Mouse (Mus musculus) MEL (cell line): ENCODE data around the gene Spata1. TPM values are rescaled to one million over a fixed set of nuclear protein-coding genes. Genes with fewer than 3 reads are reported as not detected.

Source experiments
- DNase-seq: peaks from one replicate; pipeline ENCODE4 v3.0.0; 2011; ENCODE audit warnings: low read depth, low spot score
- H3K27ac ChIP-seq: 2 replicates; pipeline ENCODE4 v1.5.1; 2012; ENCODE audit warnings: low read depth, mild to moderate bottlenecking, control low read depth, low read length, moderate library complexity; ENCODE audit not compliant: control insufficient read depth
- H3K27me3 ChIP-seq, 2 experiments: fragments of 150-350 bp in 1 of 2; sonication (generic) in 1 of 2; 2 replicates each; pipeline ENCODE4 v1.6.1; 2012; ENCODE audit warnings: low read length in 2 of 2, mild to moderate bottlenecking in 2 of 2, improper control_type of control experiment in 1 of 2, moderate library complexity in 1 of 2; ENCODE audit not compliant: insufficient read depth in 2 of 2, control insufficient read depth in 1 of 2
- H3K36me3 ChIP-seq, 2 experiments: 2 replicates each; pipeline ENCODE4 v1.6.1; 2012 to 2014; ENCODE audit warnings: low read length in 2 of 2, improper control_type of control experiment in 1 of 2, inconsistent platforms in 1 of 2, mild to moderate bottlenecking in 1 of 2; ENCODE audit not compliant: insufficient read depth in 2 of 2, control insufficient read depth in 1 of 2
- H3K4me1 ChIP-seq, 2 experiments: fragments of 150-350 bp in 1 of 2; sonication (generic) in 1 of 2; 2 replicates each; pipeline ENCODE4 v1.6.1; 2012; ENCODE audit warnings: low read length in 2 of 2, improper control_type of control experiment in 1 of 2, mild to moderate bottlenecking in 1 of 2; ENCODE audit not compliant: insufficient read depth in 2 of 2, control insufficient read depth in 1 of 2
- H3K4me3 ChIP-seq, 2 experiments: fragments of 150-350 bp in 1 of 2; sonication (generic) in 1 of 2; 2 replicates each; pipeline ENCODE4 v1.5.1; 2012; ENCODE audit warnings: low read depth in 2 of 2, low read length in 2 of 2, mild to moderate bottlenecking in 2 of 2, moderate library complexity in 2 of 2, control low read depth in 1 of 2, improper control_type of control experiment in 1 of 2; ENCODE audit not compliant: control insufficient read depth in 1 of 2, insufficient read depth in 1 of 2
- H3K79me2 ChIP-seq: 2 replicates; pipeline ENCODE4 v1.6.1; 2012; ENCODE audit warnings: mild to moderate bottlenecking, low read length, moderate library complexity; ENCODE audit not compliant: control insufficient read depth, poor library complexity, insufficient read depth
- H3K9ac ChIP-seq: 2 replicates; pipeline ENCODE4 v1.6.1; 2012; ENCODE audit warnings: low read depth, mild to moderate bottlenecking, control low read depth, low read length, moderate library complexity; ENCODE audit not compliant: control insufficient read depth, poor library complexity, severe bottlenecking
- H3K9me3 ChIP-seq: fragments of 150-350 bp; sonication (generic); replicated peaks from 2 replicates; pipeline ENCODE4 v1.6.1; 2012; ENCODE audit warnings: mild to moderate bottlenecking, low read length, improper control_type of control experiment, moderate library complexity; ENCODE audit not compliant: insufficient read depth
- BHLHE40 ChIP-seq: IDR thresholded peaks from 2 replicates; pipeline ENCODE4 v1.6.1; 2012; ENCODE audit warnings: low read depth, mild to moderate bottlenecking, inconsistent platforms, low read length, improper control_type of control experiment, borderline replicate concordance
- GATA1 ChIP-seq: IDR thresholded peaks from 2 replicates; pipeline ENCODE4 v1.6.1; 2011; ENCODE audit warnings: low read depth, low read length, improper control_type of control experiment
- JUND ChIP-seq: IDR thresholded peaks from 2 replicates; pipeline ENCODE4 v1.6.1; 2011; ENCODE audit warnings: low read depth, mild to moderate bottlenecking, improper control_type of control experiment, low read length
- KAT2A ChIP-seq: conservative IDR thresholded peaks from 2 replicates; pipeline ENCODE4 v1.6.1; 2012; ENCODE audit warnings: low read depth, low read length, improper control_type of control experiment, inconsistent platforms
- MAX ChIP-seq: IDR thresholded peaks from 2 replicates; pipeline ENCODE4 v1.6.1; 2011; ENCODE audit warnings: low read length, improper control_type of control experiment
- MAZ ChIP-seq: IDR thresholded peaks from 2 replicates; pipeline ENCODE4 v1.6.1; 2012; ENCODE audit warnings: low read depth, mild to moderate bottlenecking, inconsistent platforms, low read length, improper control_type of control experiment
- MEF2A ChIP-seq: IDR thresholded peaks from 2 replicates; pipeline ENCODE4 v1.6.1; 2014; ENCODE audit warnings: low read depth, mild to moderate bottlenecking, inconsistent platforms, low read length, improper control_type of control experiment; ENCODE audit not compliant: poor library complexity, insufficient replicate concordance, severe bottlenecking; ENCODE audit errors: extremely low read depth
- MYB ChIP-seq: IDR thresholded peaks from 2 replicates; pipeline ENCODE4 v1.6.1; 2011; ENCODE audit warnings: mild to moderate bottlenecking, low read depth, low read length, improper control_type of control experiment
- MYC ChIP-seq: IDR thresholded peaks from 2 replicates; pipeline ENCODE4 v1.6.1; 2011; ENCODE audit warnings: low read depth, mild to moderate bottlenecking, low read length, improper control_type of control experiment, moderate library complexity
- NELFE ChIP-seq: IDR thresholded peaks from 2 replicates; pipeline ENCODE4 v1.6.1; 2011; ENCODE audit warnings: low read depth, low read length, improper control_type of control experiment
- POLR2A ChIP-seq, 2 experiments: IDR thresholded peaks; 2 replicates each; pipeline ENCODE4 v1.6.1; 2011 to 2012; ENCODE audit warnings: low read length in 2 of 2, mild to moderate bottlenecking in 2 of 2, control low read depth in 1 of 2, improper control_type of control experiment in 1 of 2, low read depth in 1 of 2, moderate library complexity in 1 of 2; ENCODE audit not compliant: control insufficient read depth in 1 of 2, insufficient read depth in 1 of 2, poor library complexity in 1 of 2
- POLR2AphosphoS2 ChIP-seq: IDR thresholded peaks from 2 replicates; pipeline ENCODE4 v1.6.1; 2011; ENCODE audit warnings: low read length, improper control_type of control experiment
- POLR2AphosphoS5 ChIP-seq: IDR thresholded peaks from 2 replicates; pipeline ENCODE4 v1.6.1; 2012; ENCODE audit warnings: low read depth, borderline replicate concordance, mild to moderate bottlenecking, inconsistent platforms, low read length, moderate library complexity, mixed read lengths
- RCOR1 ChIP-seq: IDR thresholded peaks from 2 replicates; pipeline ENCODE4 v1.6.1; 2012; ENCODE audit warnings: low read depth, mild to moderate bottlenecking, inconsistent platforms, low read length, improper control_type of control experiment
- TAL1 ChIP-seq: IDR thresholded peaks from 2 replicates; pipeline ENCODE4 v1.6.1; 2012; ENCODE audit warnings: mild to moderate bottlenecking, inconsistent platforms, low read length, moderate library complexity, mixed read lengths
- TBP ChIP-seq: IDR thresholded peaks from 2 replicates; pipeline ENCODE4 v1.8.0; 2011; ENCODE audit warnings: low read depth, low read length, improper control_type of control experiment
- TCF12 ChIP-seq: IDR thresholded peaks from 2 replicates; pipeline ENCODE4 v1.6.1; 2014; ENCODE audit warnings: low read depth, mild to moderate bottlenecking, inconsistent platforms, low read length, improper control_type of control experiment, moderate library complexity
- USF2 ChIP-seq, 2 experiments: IDR thresholded peaks; 2 replicates each; pipeline ENCODE4 v1.6.1; 2011 to 2012; ENCODE audit warnings: improper control_type of control experiment in 2 of 2, low read length in 2 of 2, borderline replicate concordance in 1 of 2, inconsistent platforms in 1 of 2, low read depth in 1 of 2, mild to moderate bottlenecking in 1 of 2; ENCODE audit not compliant: insufficient read depth in 1 of 2
- ZC3H11A ChIP-seq: IDR thresholded peaks from 2 replicates; pipeline ENCODE4 v1.6.1; 2012; ENCODE audit warnings: low read depth, mild to moderate bottlenecking, inconsistent platforms, low read length, improper control_type of control experiment
- ZMIZ1 ChIP-seq: IDR thresholded peaks from 2 replicates; pipeline ENCODE4 v1.6.1; 2012; ENCODE audit warnings: low read depth, mild to moderate bottlenecking, inconsistent platforms, low read length, improper control_type of control experiment, moderate library complexity
- polyA plus RNA-seq, 2 experiments: library from polyadenylated mRNA; stranded (reverse) in 1 of 2; unstranded in 1 of 2; fragments of >175 nt in 1 of 2; fragments of >200 nt in 1 of 2; gene quantifications; 2 replicates each; pipeline versions ENCODE4 v1.2.1 to v1.2.4; 2012; ENCODE audit warnings: low replicate concordance in 2 of 2, low read depth in 1 of 2; ENCODE audit not compliant: insufficient read length in 2 of 2, insufficient read depth in 1 of 2, missing spikeins in 1 of 2
- total RNA-seq: library from RNA; depleted of rRNA; stranded (reverse); fragments of 300-350 nt; gene quantifications from 2 replicates; pipeline ENCODE4 v1.2.3, GENCODE M21; 2012

Spata1 gene
- total and polyA plus RNA-seq, 3 experiments: 1.1 to 1.9 TPM; not detected in 1

- no peaks in the 10 kb centered on the region for H3K36me3 ChIP-seq
- no peak for DNase-seq
- no peaks in the 10 kb centered on the region for H3K9me3 ChIP-seq
- H3K79me2 ChIP-seq: no peaks in the 10 kb centered on the region
- TF ChIP-seq USF2 (IDR thresholded peaks at IDR 0.05; ENCODE audit: borderline replicate concordance in 1 of 2, insufficient read depth in 1 of 2, low read depth in 1 of 2, low read length in 2 of 2) (no peak), RCOR1 (no peak), BHLHE40 (no peak), MEF2A (no peak), ZC3H11A (no peak), MYC (no peak), JUND (no peak), TBP (no peak), MAZ (no peak), MAX (no peak), GATA1 (no peak), TCF12 (no peak), POLR2A (IDR thresholded peaks at IDR 0.05; ENCODE audit: control insufficient read depth in 1 of 2, insufficient read depth in 1 of 2, low read depth in 1 of 2, low read length in 2 of 2, poor library complexity in 1 of 2) (no peak), ZMIZ1 (no peak), POLR2AphosphoS2 (no peak), KAT2A (no peak), MYB (no peak), NELFE (no peak), POLR2AphosphoS5 (no peak)
- TF ChIP-seq, all 39 proteins: peak for 0
- H3K9ac ChIP-seq: no peak overlapping the region
- H3K27me3 ChIP-seq: no peaks in the 10 kb centered on the region
- H3K4me3 ChIP-seq: no peak overlapping the region
- H3K27ac ChIP-seq: no peak overlapping the region
- no peaks in the 10 kb centered on the region for H3K4me1 ChIP-seq
Observed at GRCm38 (mm10) chr3:146474428-146474827, 25.1 kb downstream of the Spata1 start.

DNA sequence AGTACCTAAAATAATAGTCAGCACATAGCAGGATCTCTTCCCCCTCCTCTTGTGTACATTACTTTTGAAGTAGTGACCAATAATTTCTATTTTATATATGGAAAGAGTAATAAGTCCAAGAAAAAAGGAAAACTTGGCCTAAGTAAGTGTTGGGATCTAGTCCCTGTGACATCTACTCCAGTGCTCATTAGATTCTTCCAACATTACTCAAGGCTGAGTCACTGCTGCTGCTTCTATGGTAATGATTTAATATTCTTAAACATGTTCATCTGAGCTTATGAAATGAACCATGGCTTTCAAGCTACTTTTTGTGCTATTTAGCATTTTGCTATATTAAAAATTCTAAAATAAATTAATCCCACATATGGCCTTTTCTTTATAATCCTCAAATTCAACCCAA, 25.8 kb downstream of the Spata1 start:
- H3K79me2 ChIP-seq: no peaks in the 10 kb centered on the region
- no peaks in the 10 kb centered on the region for H3K4me1 ChIP-seq
- no peaks in the 10 kb centered on the region for H3K9me3 ChIP-seq
- H3K27ac ChIP-seq: no peak overlapping the region
- DNase-seq: no peak
- H3K4me3 ChIP-seq: no peak overlapping the region
- TF ChIP-seq KAT2A: no peak
- no peak for TF ChIP-seq USF2 (IDR thresholded peaks at IDR 0.05; ENCODE audit: borderline replicate concordance in 1 of 2, insufficient read depth in 1 of 2, low read depth in 1 of 2, low read length in 2 of 2)
- TF ChIP-seq TAL1: no peak
- no peak overlapping the region for H3K9ac ChIP-seq
- H3K36me3 ChIP-seq: no peaks in the 10 kb centered on the region
- H3K27me3 ChIP-seq: no peaks in the 10 kb centered on the region
